Mouse (Mus musculus) thymus, postnatal 4 days (tissue): ENCODE measurements around the gene Rbms1.
"Not testable (repeated sequence)": the region's sequence is repeated elsewhere in the genome, so short reads cannot be mapped to it uniquely, and the experiment has no call there.

ENCODE experiments used
- DNase-seq: peaks from one replicate; pipeline ENCODE4 v3.0.0; 2021

Rbms1 gene

GRCm38 (mm10) chr2:60844259-60844658, 118.7 kb downstream of the Rbms1 start:
- no peak for DNase-seq

- no peak for DNase-seq
Observed at GRCm38 (mm10) chr2:60843633-60844032, 119.4 kb downstream of the Rbms1 start.

DNA sequence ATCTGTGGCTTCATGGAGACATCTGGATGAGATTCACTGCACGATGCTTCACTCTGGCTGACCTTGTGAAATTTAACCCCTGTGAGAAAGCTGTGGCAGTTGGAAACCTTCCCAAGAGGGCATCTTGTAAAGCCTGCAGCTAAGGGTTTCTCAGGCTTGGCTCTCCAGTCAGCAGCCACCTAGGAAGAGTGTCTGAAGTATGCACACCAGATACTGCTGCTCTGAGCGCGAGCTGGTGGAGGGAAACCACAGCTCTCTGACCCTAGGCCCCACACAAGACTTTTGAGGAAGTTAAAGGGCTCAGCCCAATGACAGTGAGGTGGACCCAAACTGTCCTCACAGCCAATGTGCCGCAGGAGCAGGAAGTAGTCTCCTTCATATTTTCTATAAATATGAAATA, 120.0 kb downstream of the Rbms1 start:
- DNase-seq, result no peak

DNA sequence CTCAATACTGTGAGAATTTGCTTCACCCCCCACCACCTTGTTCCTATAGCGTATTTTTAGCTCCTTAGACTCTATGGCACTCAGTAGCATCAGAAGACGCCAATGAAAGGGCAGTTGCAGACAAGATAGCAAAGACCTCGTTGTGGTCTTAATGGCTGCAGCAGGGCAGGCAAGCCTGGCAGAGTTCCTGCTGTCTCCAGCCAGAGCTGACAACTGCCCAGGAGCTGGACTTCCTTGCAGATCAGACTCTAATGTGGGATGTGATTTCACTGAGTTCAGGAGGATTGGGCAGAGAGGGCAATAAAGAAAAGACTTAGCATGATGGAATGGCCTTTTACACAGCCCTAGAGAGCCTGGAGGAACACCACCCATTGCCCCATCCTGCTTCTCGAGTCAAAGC, 122.1 kb downstream of the Rbms1 start:
- DNase-seq, result no peak

GRCm38 (mm10) chr2:60839498-60839897, 123.5 kb downstream of the Rbms1 start:
- no peak for DNase-seq

DNA sequence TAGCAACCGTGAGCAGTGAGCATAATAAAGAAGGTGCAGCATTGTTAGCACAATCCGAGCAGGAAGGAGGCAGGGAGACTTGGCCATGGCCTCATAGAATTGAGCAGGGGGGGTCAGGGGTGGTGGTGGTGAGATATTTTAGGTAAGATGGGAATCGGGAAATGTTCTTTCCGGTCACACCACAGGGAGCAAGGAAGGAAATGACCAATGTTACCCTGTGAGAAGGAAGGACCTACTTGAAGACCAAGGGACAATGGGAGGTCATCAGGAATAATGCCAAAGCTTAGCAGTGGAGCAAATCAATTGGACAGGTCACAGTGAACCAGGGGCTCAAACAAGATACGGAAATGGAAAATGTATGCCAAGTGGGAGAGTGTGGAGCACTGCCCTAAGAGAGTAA, 124.1 kb downstream of the Rbms1 start:
- DNase-seq, result no peak

DNA sequence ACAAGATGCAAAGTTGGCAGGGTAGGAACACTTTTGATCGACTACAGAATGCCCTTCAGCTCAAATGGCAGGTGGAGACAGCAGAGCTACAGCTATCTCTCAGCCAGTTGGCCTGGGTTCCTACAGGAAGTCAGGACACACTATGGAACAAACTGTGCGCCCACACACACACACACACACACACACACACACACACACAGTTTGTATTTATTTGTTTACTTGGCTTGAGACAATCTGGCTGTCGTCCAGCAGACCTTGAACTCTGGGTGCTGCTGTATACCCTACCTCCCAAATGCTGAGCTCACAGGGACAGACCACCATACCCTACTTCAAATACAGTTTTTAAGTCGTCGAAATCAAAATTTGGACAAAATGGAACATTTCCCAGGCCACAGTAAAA, 125.4 kb downstream of the Rbms1 start:
- DNase-seq, result no peak

- DNase-seq, result no peak
Observed at GRCm38 (mm10) chr2:60836237-60836636, 126.8 kb downstream of the Rbms1 start.

GRCm38 (mm10) chr2:60834293-60834692, 128.7 kb downstream of the Rbms1 start:
- DNase-seq, result no peak

GRCm38 (mm10) chr2:60832254-60832653, 130.7 kb downstream of the Rbms1 start:
- DNase-seq, result no peak

DNA sequence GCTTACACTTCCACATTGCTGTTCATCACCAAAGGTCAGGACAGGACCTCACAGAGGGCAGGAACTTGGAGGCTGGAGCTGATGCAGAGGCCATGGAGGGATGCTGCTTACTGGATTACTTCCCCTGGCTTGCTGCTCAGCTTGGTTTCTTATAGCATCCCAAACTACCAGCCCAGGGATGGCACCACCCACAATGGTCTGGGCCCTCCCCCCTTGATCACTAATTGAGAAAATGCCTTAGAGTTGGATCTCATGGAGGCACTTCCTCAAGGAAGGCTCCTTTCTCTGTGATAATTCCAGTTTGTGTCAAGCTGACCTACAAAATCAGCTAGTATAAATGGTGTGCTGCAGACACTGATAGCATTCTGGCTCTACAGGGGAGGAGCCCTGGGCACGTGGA, 132.5 kb downstream of the Rbms1 start:
- DNase-seq, result not testable (repeated sequence)

- DNase-seq, result no peak
Observed at GRCm38 (mm10) chr2:60828908-60829462, 134.0 kb downstream of the Rbms1 start.

DNA sequence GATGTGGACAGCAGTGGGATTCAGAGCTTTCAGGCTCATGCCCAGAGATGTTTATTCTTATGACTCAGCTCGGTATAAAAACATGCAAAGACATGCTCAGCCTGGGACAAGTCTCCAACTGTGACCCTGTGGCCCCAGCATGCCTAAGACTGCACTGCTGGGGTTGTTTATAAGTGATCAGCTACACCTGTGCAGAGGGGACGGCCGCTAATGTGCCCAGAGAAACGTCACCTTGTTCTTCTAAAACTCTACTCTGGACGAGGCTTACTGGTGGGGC, 135.9 kb downstream of the Rbms1 start:
- DNase-seq, result no peak

GRCm38 (mm10) chr2:60826406-60827151, 136.4 kb downstream of the Rbms1 start:
- no peak for DNase-seq

- no peak for DNase-seq
Observed at GRCm38 (mm10) chr2:60825690-60826089, 137.3 kb downstream of the Rbms1 start.

DNA sequence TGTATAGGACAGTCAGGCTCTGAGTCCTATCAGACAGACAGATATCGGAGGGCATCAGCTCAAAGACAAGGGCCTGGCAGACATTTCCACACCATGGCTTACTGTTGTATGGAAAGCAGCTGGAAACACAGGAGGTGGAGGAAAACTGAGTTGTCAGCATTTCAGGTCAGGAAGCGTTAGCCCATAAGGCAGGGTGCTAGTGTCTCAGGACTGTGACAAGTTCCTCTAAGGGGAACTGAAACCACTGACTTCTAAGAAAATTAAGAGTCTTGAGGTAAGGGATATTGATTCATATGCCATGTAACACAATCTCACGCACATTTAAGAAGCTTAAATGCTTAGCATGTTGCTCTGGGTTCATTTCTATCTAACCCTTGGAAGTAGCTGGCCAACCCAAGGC, 141.4 kb downstream of the Rbms1 start:
- DNase-seq, result no peak

DNA sequence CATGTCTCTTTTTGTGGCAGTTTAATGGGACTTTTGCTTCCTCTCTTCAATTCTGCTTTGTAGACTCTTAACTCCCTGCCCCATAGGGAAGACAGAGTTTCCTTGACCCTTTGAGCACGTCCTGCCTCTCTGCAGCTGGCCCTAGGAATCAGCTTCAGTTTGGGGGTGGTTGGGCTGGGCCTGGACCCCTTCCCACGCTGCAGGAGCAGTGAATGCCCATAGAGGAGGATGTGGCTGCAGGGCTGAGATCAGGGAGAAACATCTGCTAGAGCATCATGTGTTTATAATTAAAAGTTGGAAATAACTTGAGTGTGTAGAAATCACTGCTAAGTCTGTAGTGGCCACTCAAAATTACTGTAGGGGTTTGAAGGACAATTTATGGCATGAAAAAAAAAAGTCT, 144.4 kb downstream of the Rbms1 start:
- no peak for DNase-seq

DNA sequence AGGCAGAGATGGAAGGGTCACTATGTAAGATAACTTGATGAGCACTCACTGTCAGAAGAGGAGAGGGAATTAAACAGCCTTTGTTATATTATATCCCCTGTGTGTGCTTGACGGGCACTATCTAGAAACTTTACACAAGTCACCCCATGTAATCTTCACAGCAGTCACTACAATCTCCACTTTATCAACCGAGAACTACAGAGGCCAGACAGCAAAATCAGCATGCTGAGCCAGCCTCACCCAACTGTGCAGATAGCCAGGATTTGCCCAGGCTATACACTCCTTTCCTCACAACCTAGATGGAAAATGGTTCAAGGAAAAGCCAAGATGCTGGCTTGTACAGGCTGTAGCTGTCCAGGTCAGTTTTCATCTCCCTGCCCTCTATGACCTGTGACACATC, 146.7 kb downstream of the Rbms1 start:
- DNase-seq, result no peak

DNA sequence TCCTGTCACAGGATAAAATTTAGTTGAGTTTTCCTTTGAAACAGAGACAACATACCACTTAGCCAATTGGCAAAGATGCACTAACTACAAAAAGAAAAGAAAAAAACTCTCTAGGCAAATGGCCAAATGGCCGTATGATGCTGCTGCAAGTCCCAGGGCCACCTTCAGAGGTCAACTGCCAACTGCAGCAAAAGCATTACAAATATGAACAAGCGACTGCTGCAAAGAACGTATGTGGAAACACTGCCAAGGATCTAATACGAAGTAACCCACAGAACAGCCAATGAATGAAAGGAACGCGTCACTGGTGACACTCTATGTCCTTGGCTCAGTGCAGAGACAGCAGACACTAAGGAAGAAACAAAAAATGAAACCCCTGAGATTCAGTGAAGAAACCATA, 148.2 kb downstream of the Rbms1 start:
- no peak for DNase-seq

DNA sequence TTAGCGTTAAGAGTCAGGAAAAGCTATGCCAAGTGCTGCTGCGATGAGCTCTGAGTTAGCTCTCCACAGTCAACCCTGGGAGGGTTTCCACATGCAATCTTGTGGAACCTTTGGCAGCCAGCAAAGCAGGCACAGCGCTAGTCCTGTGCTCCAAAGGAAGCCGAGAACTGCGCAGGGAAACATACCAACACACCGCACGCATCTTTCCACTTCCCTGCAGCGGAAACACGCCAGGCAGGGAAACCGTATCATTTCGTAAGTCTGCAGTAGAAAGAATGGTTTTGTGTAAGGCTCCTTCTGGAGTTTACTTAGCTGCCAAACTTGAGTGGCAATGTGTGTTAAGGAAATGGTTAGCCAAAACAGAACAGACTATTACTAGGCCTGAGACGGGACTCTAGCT, 150.0 kb downstream of the Rbms1 start:
- no peak for DNase-seq

GRCm38 (mm10) chr2:60810617-60811016, 152.4 kb downstream of the Rbms1 start:
- peak; percentile 62 for DNase-seq

DNA sequence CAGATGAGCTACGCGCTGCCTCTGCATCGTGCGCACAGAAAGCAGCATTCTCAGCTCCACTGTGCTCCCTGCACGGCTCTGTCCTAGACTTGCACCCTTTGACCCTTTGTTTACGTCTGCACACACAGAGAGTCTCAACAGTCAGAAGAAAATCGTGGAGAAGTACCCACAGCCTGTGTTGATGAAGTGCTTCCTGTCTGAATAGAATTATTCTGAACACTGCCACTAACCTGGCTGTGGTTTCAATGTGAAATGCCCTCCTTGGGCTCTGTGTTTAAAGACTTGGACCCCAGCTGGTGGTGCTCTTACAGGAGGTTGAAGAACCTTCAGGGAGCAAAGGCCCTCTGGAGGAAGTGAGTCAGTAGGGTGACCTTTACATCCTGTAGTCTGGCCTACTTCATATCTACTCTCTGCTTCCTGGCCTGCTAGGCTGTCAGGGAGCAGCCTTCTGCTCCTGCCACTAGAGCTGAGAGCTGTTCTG, 153.5 kb downstream of the Rbms1 start:
- no peak for DNase-seq

DNA sequence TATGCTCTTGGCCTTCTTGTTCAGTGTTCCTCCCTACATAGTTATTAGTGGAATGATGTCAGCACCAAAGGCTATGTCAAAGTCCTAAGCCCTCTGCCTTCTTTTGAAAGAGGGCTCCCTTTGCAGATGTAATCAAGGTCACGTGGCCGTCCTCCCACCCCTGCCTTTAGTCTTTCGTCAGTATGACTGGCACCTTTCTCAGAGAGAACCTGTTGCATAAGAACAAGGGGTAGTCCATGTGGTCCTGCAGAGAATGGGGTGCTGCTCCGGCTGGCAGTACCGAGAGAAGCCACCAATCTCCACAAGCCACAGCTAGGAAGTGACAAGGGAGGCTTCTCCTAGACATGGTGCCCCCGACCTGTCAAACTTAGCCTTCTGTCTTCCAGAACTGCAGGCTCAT, 154.2 kb downstream of the Rbms1 start:
- DNase-seq, result no peak

- DNase-seq, result no peak
Observed at GRCm38 (mm10) chr2:60807341-60808195, 155.4 kb downstream of the Rbms1 start.
